ENCODE assay signal across 13 mouse cellular contexts in genomic region chr4:106705096-106705665, GRCm38 (mm10). TPM values are rescaled to one million over a fixed set of nuclear protein-coding genes. Genes with fewer than 3 reads are reported as not detected.
DNase-seq lines count a peak whose midpoint lies in the region; ATAC-seq and TF ChIP-seq lines count a peak whose summit lies in the region.
"Had no signal": no experiment of that assay in that cellular context is flagged by ENCODE, and none has a peak within 500 bp of the region (broad histone marks: within the 10 kb centered on the region; RNA-seq: fewer than 3 reads in every experiment).

No protein-coding gene starts in this region.

- H3K27ac ChIP-seq in hindbrain, embryonic 13.5 days: peak overlapping the region; percentile 76
- H3K27ac ChIP-seq in neural tube, embryonic 14.5 days (ENCODE audit: low read depth, low read length): peak overlapping the region; percentile 67

- TF ChIP-seq CTCF in lung, adult 2 months (IDR thresholded peaks at IDR 0.05; ENCODE audit: insufficient read depth, low read length): no peak

- no peaks in the 10 kb centered on the region for H3K36me3 ChIP-seq in hindbrain, embryonic 13.5 days
- no peaks in the 10 kb centered on the region for H3K36me3 ChIP-seq in neural tube, embryonic 14.5 days (ENCODE audit: control insufficient read depth, insufficient read depth, low read length)

- no peak overlapping the region for H3K4me2 ChIP-seq in hindbrain, embryonic 13.5 days
- H3K4me2 ChIP-seq in neural tube, embryonic 14.5 days (ENCODE audit: low read depth, low read length): no peak overlapping the region

- TF ChIP-seq POLR2A in lung, adult 2 months (IDR thresholded peaks at IDR 0.05; ENCODE audit: borderline replicate concordance, extremely low read depth, low read depth, low read length): no peak

- H3K9ac ChIP-seq in hindbrain, embryonic 13.5 days: peak overlapping the region; percentile 51
- H3K9ac ChIP-seq in neural tube, embryonic 14.5 days (replicated peaks; ENCODE audit: low read depth, low read length): 0 out of 2 replicates have a peak overlapping the region, but pooled peaks have one; percentile 16

- no peak for ATAC-seq in hindbrain, embryonic 13.5 days (ENCODE audit: low FRiP score)
- no peak for ATAC-seq in neural tube, embryonic 14.5 days (ENCODE audit: low read depth)

- H3K4me1 ChIP-seq in lung, adult 2 months (ENCODE audit: control insufficient read depth, insufficient read depth, low read length): no peaks in the 10 kb centered on the region
- peaks cover 32% of the 10 kb centered on the region for H3K4me1 ChIP-seq in hindbrain, embryonic 13.5 days (replicated peaks)
- peaks cover 23% of the 10 kb centered on the region; the same call in 1 of the 2 replicates for H3K4me1 ChIP-seq in neural tube, embryonic 14.5 days (ENCODE audit: control insufficient read depth, insufficient read depth, low read length)

- H3K9me3 ChIP-seq in hindbrain, embryonic 13.5 days: no peaks in the 10 kb centered on the region
- no peaks in the 10 kb centered on the region for H3K9me3 ChIP-seq in neural tube, embryonic 14.5 days (ENCODE audit: control insufficient read depth, low read length)

- whole genome bisulfite sequencing in lung, adult 2 months: 26% methylated on average over 8 of the region's 8 CpGs
- WGBS in hindbrain, embryonic 13.5 days: 32% methylated on average over 8 of the region's 8 CpGs
- WGBS in neural tube, embryonic 14.5 days: 31% methylated on average over 8 of the region's 8 CpGs

- peak; percentile 54 for DNase-seq in cerebellum, postnatal 10 days
- DNase-seq in cerebellum, postnatal 25 days: no peak
- peak; percentile 4 for DNase-seq in lung, postnatal 36 days
- DNase-seq in lung, adult 2 months: no peak
- DNase-seq in gastrocnemius, postnatal 10 days: no peak
- DNase-seq in T-cell, adult 2 months (ENCODE audit: low spot score): no peak
- DNase-seq: adrenal gland, postnatal 10 days; heart, adult 11 months; liver; thymus, postnatal 36 days had no signal

- H3K27me3 ChIP-seq in hindbrain, embryonic 13.5 days: peaks cover 6% of the 10 kb centered on the region
- no peaks in the 10 kb centered on the region for H3K27me3 ChIP-seq in neural tube, embryonic 14.5 days (ENCODE audit: control insufficient read depth, insufficient read depth, low read length)

- H3K4me3 ChIP-seq in lung, adult 2 months (replicated peaks; ENCODE audit: extremely low read depth, low read depth, low read length): no peak overlapping the region
- no peak overlapping the region for H3K4me3 ChIP-seq in hindbrain, embryonic 13.5 days
- H3K4me3 ChIP-seq in neural tube, embryonic 14.5 days (ENCODE audit: low read depth, low read length): no peak overlapping the region

RNA-seq across cellular contexts. Expression of gene Mroh7, which starts 25.5 kb away (rescaled TPM):
- polyA plus RNA-seq in lung, adult 2 months (2012; rRNA removed): 0.41 and 1.5 TPM in 2 replicates
- 0.21 and 0.36 TPM in 2 replicates for polyA plus RNA-seq in hindbrain, embryonic 13.5 days (2015; fragmentation: Nextera tagmentation; extraction: Ambion mirVana)
- 1.1 and 1.4 TPM in 2 replicates for polyA plus RNA-seq in neural tube, embryonic 14.5 days (2014; fragmentation: Nextera tagmentation; extraction: Ambion mirVana)
- under 1 TPM; 0.16 to 0.47 TPM for total RNA-seq in gastrocnemius, postnatal 10 days (2021)
- total RNA-seq: megakaryocyte progenitor cell, adult 5-6 weeks had no signal

RNA-seq across cellular contexts. Expression of gene Ttc4, which starts 26.4 kb away (rescaled TPM):
- 27.4 and 37.1 TPM in 2 replicates for polyA plus RNA-seq in lung, adult 2 months (2012; rRNA removed)
- polyA plus RNA-seq in hindbrain, embryonic 13.5 days (2015; fragmentation: Nextera tagmentation; extraction: Ambion mirVana): 111 and 112 TPM in 2 replicates
- 128 and 134 TPM in 2 replicates for polyA plus RNA-seq in neural tube, embryonic 14.5 days (2014; fragmentation: Nextera tagmentation; extraction: Ambion mirVana)
- 10 to 100 TPM; 22.1 to 26.7 TPM for total RNA-seq in gastrocnemius, postnatal 10 days (2021)

RNA-seq across cellular contexts. Expression of gene Fam151a, which starts 28.5 kb away (rescaled TPM):
- 0.77 and 1.4 TPM in 2 replicates for polyA plus RNA-seq in lung, adult 2 months (2012; rRNA removed)
- not detected in 2 replicates for polyA plus RNA-seq in hindbrain, embryonic 13.5 days (2015; fragmentation: Nextera tagmentation; extraction: Ambion mirVana)
- not detected in 2 replicates for polyA plus RNA-seq in neural tube, embryonic 14.5 days (2014; fragmentation: Nextera tagmentation; extraction: Ambion mirVana)
- not detected for total RNA-seq in gastrocnemius, postnatal 10 days (2021)
- total RNA-seq: megakaryocyte progenitor cell, adult 5-6 weeks had no signal

RNA-seq across cellular contexts. Expression of gene Pars2, which starts 54.3 kb away (rescaled TPM):
- polyA plus RNA-seq in lung, adult 2 months (2012; rRNA removed): 3.5 and 7.8 TPM in 2 replicates
- polyA plus RNA-seq in hindbrain, embryonic 13.5 days (2015; fragmentation: Nextera tagmentation; extraction: Ambion mirVana): 8.4 and 9.2 TPM in 2 replicates
- polyA plus RNA-seq in neural tube, embryonic 14.5 days (2014; fragmentation: Nextera tagmentation; extraction: Ambion mirVana): 8.8 and 9.9 TPM in 2 replicates
- total RNA-seq in gastrocnemius, postnatal 10 days (2021): 1 to 10 TPM; 3.9 to 4.5 TPM

Comparison
In these comparisons a context has a peak if more than half of its experiments do, and no peak if none do; other contexts are left out.
1. DNase-seq: peak in cerebellum, postnatal 10 days (2 of 2) and lung, postnatal 36 days (single experiment); none in cerebellum, postnatal 25 days (0 of 2), lung, adult 2 months (single experiment), gastrocnemius, postnatal 10 days (single experiment) and T-cell, adult 2 months (single experiment).